ENCODE assay signal across 8 mouse cellular contexts in the genomic region with DNA sequence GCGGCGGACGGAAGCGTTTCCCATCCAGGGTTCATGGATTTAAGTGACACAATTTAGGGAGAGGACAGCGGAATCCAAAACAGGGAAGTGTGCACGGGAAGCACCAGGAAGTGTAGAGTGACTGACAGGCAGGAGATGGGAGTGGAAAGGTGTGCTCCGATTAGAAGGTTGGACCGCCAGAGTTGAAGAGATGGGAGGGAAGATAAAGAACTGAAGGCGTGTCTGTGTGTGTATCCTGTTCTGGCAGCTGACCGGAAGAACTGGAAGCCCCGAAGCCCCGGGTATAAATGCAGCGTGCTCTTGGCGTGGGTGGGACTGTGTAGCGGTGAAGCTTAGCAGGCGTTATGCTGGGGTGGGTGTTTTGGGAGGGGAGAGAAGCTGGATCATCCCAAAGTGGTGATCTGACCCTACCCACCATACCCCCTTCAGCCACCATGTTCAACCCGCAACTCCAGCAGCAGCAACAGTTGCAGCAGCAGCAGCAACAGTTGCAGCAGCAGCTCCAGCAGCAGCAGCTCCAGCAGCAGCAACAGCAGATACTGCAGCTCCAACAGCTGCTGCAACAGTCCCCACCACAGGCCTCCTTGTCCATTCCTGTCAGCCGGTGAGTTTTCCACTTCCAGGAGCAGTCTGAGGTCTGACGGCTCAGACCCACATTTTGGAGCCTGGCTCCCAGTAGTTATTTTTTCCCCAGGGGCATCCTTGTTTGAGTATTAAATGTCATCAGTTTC. TPM values are rescaled to one million over a fixed set of nuclear protein-coding genes. Genes with fewer than 3 reads are reported as not detected.
DNase-seq lines count a peak whose midpoint lies in the region; ATAC-seq lines count a peak whose summit lies in the region.

No protein-coding gene starts in this region.

- peak overlapping the region; percentile 92 for H3K27ac ChIP-seq in heart, embryonic 10.5 days
- peak overlapping the region; percentile 79 for H3K27ac ChIP-seq in forebrain, embryonic 16.5 days (ENCODE audit: low read length)
- peak overlapping the region; percentile 93 for H3K27ac ChIP-seq in limb, embryonic 10.5 days

- H3K9ac ChIP-seq in forebrain, embryonic 16.5 days (replicated peaks; ENCODE audit: low read depth, low read length), result peak overlapping the region; percentile 95

- H3K4me1 ChIP-seq in heart, embryonic 10.5 days, result peaks cover 28% of the 10 kb centered on the region
- peaks cover 23% of the 10 kb centered on the region for H3K4me1 ChIP-seq in forebrain, embryonic 16.5 days (replicated peaks; ENCODE audit: control insufficient read depth, insufficient read depth, low read length)
- H3K4me1 ChIP-seq in limb, embryonic 10.5 days, result peaks cover 42% of the 10 kb centered on the region

- H3K4me2 ChIP-seq in forebrain, embryonic 16.5 days (ENCODE audit: low read length), result peak overlapping the region; percentile 86

- peaks cover 38% of the 10 kb centered on the region for H3K36me3 ChIP-seq in heart, embryonic 10.5 days
- peaks cover 14% of the 10 kb centered on the region for H3K36me3 ChIP-seq in forebrain, embryonic 16.5 days (ENCODE audit: control insufficient read depth, insufficient read depth)
- H3K36me3 ChIP-seq in limb, embryonic 10.5 days, result peaks cover 46% of the 10 kb centered on the region

- WGBS in heart, embryonic 10.5 days, result 8% methylated on average over 19 of the region's 19 CpGs
- WGBS in forebrain, embryonic 16.5 days, result 8% methylated on average over 19 of the region's 19 CpGs
- 11% methylated on average over 19 of the region's 19 CpGs for WGBS in limb, embryonic 10.5 days

- DNase-seq in heart, embryonic 10.5 days (ENCODE audit: low spot score), result no peak
- no peak for DNase-seq in heart, adult 11 months
- DNase-seq in ZHBTc4 (ENCODE audit: low read depth, low spot score), result peak; percentile 74
- DNase-seq in limb, embryonic 10.5 days (ENCODE audit: low spot score), result peak; percentile 48
- DNase-seq in urinary bladder, postnatal 10 days (ENCODE audit: low spot score), result no peak
- DNase-seq in right cerebral cortex, postnatal 25 days, result no peak

- H3K27me3 ChIP-seq in heart, embryonic 10.5 days (ENCODE audit: insufficient read depth, poor library complexity, severe bottlenecking), result peaks cover 3% of the 10 kb centered on the region
- H3K27me3 ChIP-seq in forebrain, embryonic 16.5 days (replicated peaks; ENCODE audit: control insufficient read depth, insufficient read depth, low read length), result peaks cover 10% of the 10 kb centered on the region
- peaks cover 11% of the 10 kb centered on the region; the same call in 1 of the 2 replicates for H3K27me3 ChIP-seq in limb, embryonic 10.5 days (ENCODE audit: low read depth, poor library complexity, severe bottlenecking)

- H3K9me3 ChIP-seq in heart, embryonic 10.5 days, result no peaks in the 10 kb centered on the region
- H3K9me3 ChIP-seq in forebrain, embryonic 16.5 days (ENCODE audit: control insufficient read depth, low read length), result no peaks in the 10 kb centered on the region
- no peaks in the 10 kb centered on the region for H3K9me3 ChIP-seq in limb, embryonic 10.5 days (replicated peaks)

- peak overlapping the region; percentile 78 for H3K4me3 ChIP-seq in heart, embryonic 10.5 days
- H3K4me3 ChIP-seq in forebrain, embryonic 16.5 days (replicated peaks; ENCODE audit: low read length), result peak overlapping the region; percentile 96
- H3K4me3 ChIP-seq in limb, embryonic 10.5 days, result peak overlapping the region; percentile 90

- ATAC-seq in forebrain, embryonic 16.5 days, result peak; percentile 32
- 0 out of 2 replicates have a peak, but pooled peaks have one; percentile 3 for ATAC-seq in megakaryocyte-erythroid progenitor cell, adult 5-6 weeks (replicated peaks; ENCODE audit: low FRiP score, low TSS enrichment, poor library complexity, severe bottlenecking)

RNA-seq across cellular contexts. Expression of gene Dnm1, which starts 10.4 kb away (rescaled TPM):
- polyA plus RNA-seq in heart, embryonic 10.5 days (2016; fragmentation: Nextera tagmentation; extraction: Ambion mirVana), result 4.3 and 9.4 TPM in 2 replicates
- polyA plus RNA-seq in forebrain, embryonic 16.5 days (2015; fragmentation: Nextera tagmentation; extraction: Ambion mirVana), result 26.9 and 38.4 TPM in 2 replicates
- polyA plus RNA-seq in limb, embryonic 10.5 days (2016; fragmentation: Nextera tagmentation; extraction: Ambion mirVana), result 27.1 and 33.6 TPM in 2 replicates
- not detected in 2 replicates for total RNA-seq in megakaryocyte-erythroid progenitor cell, adult 5-6 weeks (2014; fragmentation: Nextera tagmentation)
- not detected in 2 replicates for total RNA-seq in megakaryocyte-erythroid progenitor cell, adult 5-6 weeks (2017)

RNA-seq across cellular contexts. Expression of gene Ciz1, which starts 11.4 kb away (rescaled TPM):
- 41.0 and 48.0 TPM in 2 replicates for polyA plus RNA-seq in heart, embryonic 10.5 days (2016; fragmentation: Nextera tagmentation; extraction: Ambion mirVana)
- polyA plus RNA-seq in forebrain, embryonic 16.5 days (2015; fragmentation: Nextera tagmentation; extraction: Ambion mirVana), result 64.3 and 64.6 TPM in 2 replicates
- 61.3 and 74.8 TPM in 2 replicates for polyA plus RNA-seq in limb, embryonic 10.5 days (2016; fragmentation: Nextera tagmentation; extraction: Ambion mirVana)
- total RNA-seq in megakaryocyte-erythroid progenitor cell, adult 5-6 weeks (2014; fragmentation: Nextera tagmentation), result 140 and 155 TPM in 2 replicates
- total RNA-seq in megakaryocyte-erythroid progenitor cell, adult 5-6 weeks (2017), result 41.0 and 87.4 TPM in 2 replicates

RNA-seq across cellular contexts. Expression of gene 1110008P14Rik, which starts 18.2 kb away (rescaled TPM):
- polyA plus RNA-seq in heart, embryonic 10.5 days (2016; fragmentation: Nextera tagmentation; extraction: Ambion mirVana), result 41.2 and 50.5 TPM in 2 replicates
- polyA plus RNA-seq in forebrain, embryonic 16.5 days (2015; fragmentation: Nextera tagmentation; extraction: Ambion mirVana), result 67.8 and 77.7 TPM in 2 replicates
- 36.3 and 37.0 TPM in 2 replicates for polyA plus RNA-seq in limb, embryonic 10.5 days (2016; fragmentation: Nextera tagmentation; extraction: Ambion mirVana)
- 24.6 and 41.0 TPM in 2 replicates for total RNA-seq in megakaryocyte-erythroid progenitor cell, adult 5-6 weeks (2014; fragmentation: Nextera tagmentation)
- total RNA-seq in megakaryocyte-erythroid progenitor cell, adult 5-6 weeks (2017), result 15.8 and 18.7 TPM in 2 replicates

RNA-seq across cellular contexts. Expression of gene Lcn2, which starts 24.5 kb away (rescaled TPM):
- not detected in 2 replicates for polyA plus RNA-seq in heart, embryonic 10.5 days (2016; fragmentation: Nextera tagmentation; extraction: Ambion mirVana)
- polyA plus RNA-seq in forebrain, embryonic 16.5 days (2015; fragmentation: Nextera tagmentation; extraction: Ambion mirVana), result not detected in 2 replicates
- polyA plus RNA-seq in limb, embryonic 10.5 days (2016; fragmentation: Nextera tagmentation; extraction: Ambion mirVana), result not detected in 2 replicates
- total RNA-seq in megakaryocyte-erythroid progenitor cell, adult 5-6 weeks (2014; fragmentation: Nextera tagmentation), result 98.8 TPM in 1 of 2 replicates, not detected in the other
- 4.9 and 19.5 TPM in 2 replicates for total RNA-seq in megakaryocyte-erythroid progenitor cell, adult 5-6 weeks (2017)

RNA-seq across cellular contexts. Expression of gene Ptges2, which starts 32.2 kb away (rescaled TPM):
- 34.4 and 46.6 TPM in 2 replicates for polyA plus RNA-seq in heart, embryonic 10.5 days (2016; fragmentation: Nextera tagmentation; extraction: Ambion mirVana)
- polyA plus RNA-seq in forebrain, embryonic 16.5 days (2015; fragmentation: Nextera tagmentation; extraction: Ambion mirVana), result 35.6 and 42.7 TPM in 2 replicates
- polyA plus RNA-seq in limb, embryonic 10.5 days (2016; fragmentation: Nextera tagmentation; extraction: Ambion mirVana), result 32.7 and 37.0 TPM in 2 replicates
- total RNA-seq in megakaryocyte-erythroid progenitor cell, adult 5-6 weeks (2014; fragmentation: Nextera tagmentation), result 10.3 and 11.2 TPM in 2 replicates
- 14.4 and 18.4 TPM in 2 replicates for total RNA-seq in megakaryocyte-erythroid progenitor cell, adult 5-6 weeks (2017)

Comparison
In these comparisons a context has a peak if more than half of its experiments do, and no peak if none do; other contexts are left out.
1. DNase-seq: peak in ZHBTc4 (single experiment) and limb, embryonic 10.5 days (single experiment); none in heart, embryonic 10.5 days (single experiment), heart, adult 11 months (single experiment), urinary bladder, postnatal 10 days (single experiment) and right cerebral cortex, postnatal 25 days (single experiment).
2. Peak in every context shown above with its lines, with median percentiles within 50 percentile points of each other: H3K27ac ChIP-seq and H3K4me3 ChIP-seq.